Mouse (Mus musculus) megakaryocyte, embryonic 14.5 days (primary cell): Measurements from ENCODE around the gene Cyb5rl. TPM values are rescaled to one million over a fixed set of nuclear protein-coding genes. Genes with fewer than 3 reads are reported as not detected.

Experiments used
- H3K27me3 ChIP-seq: replicated peaks from 2 replicates; pipeline ENCODE3; 2012; ENCODE audit warnings: inconsistent platforms
- H3K36me3 ChIP-seq: replicated peaks from 2 replicates; pipeline ENCODE3; 2012; ENCODE audit warnings: low read length, inconsistent platforms, mixed read lengths
- H3K4me1 ChIP-seq: 2 replicates; pipeline ENCODE4 v1.6.1; 2012; ENCODE audit warnings: inconsistent platforms
- H3K4me3 ChIP-seq: replicated peaks from 2 replicates; pipeline ENCODE3; 2012; ENCODE audit warnings: moderate library complexity, mild to moderate bottlenecking, inconsistent platforms
- H3K9me3 ChIP-seq: 2 replicates; pipeline ENCODE4 v1.6.1; 2012; ENCODE audit warnings: inconsistent platforms
- FLI1 ChIP-seq: IDR thresholded peaks from 2 replicates; pipeline ENCODE4 v1.6.1; 2012; ENCODE audit warnings: low read length, inconsistent platforms, mixed read lengths
- GATA1 ChIP-seq: IDR thresholded peaks from 3 replicates; pipeline ENCODE4 v1.6.1; 2012; ENCODE audit warnings: mixed read lengths, low read length, inconsistent platforms, borderline replicate concordance
- polyA plus RNA-seq: library from polyadenylated mRNA; stranded (reverse); fragments of >175 nt; gene quantifications from 2 replicates; pipeline ENCODE4 v1.2.3, GENCODE M21; 2012; ENCODE audit warnings: low replicate concordance; ENCODE audit not compliant: insufficient read depth

The Cyb5rl gene
- polyA plus RNA-seq, 1 experiment: 2.3 TPM

GRCm38 (mm10) chr4:107035689-107036088 is 31.1 kb upstream of the Cyb5rl start:
- H3K36me3 ChIP-seq: peaks cover 95% of the 10 kb centered on the region
- H3K9me3 ChIP-seq: no peaks in the 10 kb centered on the region
- H3K4me1 ChIP-seq: peaks cover 16% of the 10 kb centered on the region
- peaks cover 2% of the 10 kb centered on the region for H3K27me3 ChIP-seq
- H3K4me3 ChIP-seq: no peak overlapping the region
- TF ChIP-seq GATA1 (no peak), FLI1 (no peak)

GRCm38 (mm10) chr4:107036985-107037384 is 29.8 kb upstream of the Cyb5rl start:
- peaks cover 2% of the 10 kb centered on the region for H3K27me3 ChIP-seq
- no peak for TF ChIP-seq GATA1
- TF ChIP-seq FLI1: no peak
- H3K4me3 ChIP-seq: no peak overlapping the region
- no peaks in the 10 kb centered on the region for H3K9me3 ChIP-seq
- H3K36me3 ChIP-seq: peaks cover 95% of the 10 kb centered on the region
- H3K4me1 ChIP-seq: peaks cover 15% of the 10 kb centered on the region

GRCm38 (mm10) chr4:107038303-107038702 is 28.5 kb upstream of the Cyb5rl start:
- Histone ChIP-seq H3K27me3 (peaks cover 2% of the 10 kb centered on the region), H3K4me3 (no peak overlapping the region), H3K36me3 (peaks cover 89% of the 10 kb centered on the region), H3K9me3 (no peaks in the 10 kb centered on the region), H3K4me1 (peaks cover 19% of the 10 kb centered on the region)
- no peak for TF ChIP-seq GATA1
- TF ChIP-seq FLI1: no peak

GRCm38 (mm10) chr4:107039270-107039669 is 27.5 kb upstream of the Cyb5rl start:
- Histone ChIP-seq H3K4me1 (peaks cover 19% of the 10 kb centered on the region), H3K9me3 (no peaks in the 10 kb centered on the region), H3K36me3 (peaks cover 89% of the 10 kb centered on the region), H3K4me3 (no peak overlapping the region), H3K27me3 (peaks cover 2% of the 10 kb centered on the region)
- TF ChIP-seq GATA1 (no peak), FLI1 (no peak)

DNA sequence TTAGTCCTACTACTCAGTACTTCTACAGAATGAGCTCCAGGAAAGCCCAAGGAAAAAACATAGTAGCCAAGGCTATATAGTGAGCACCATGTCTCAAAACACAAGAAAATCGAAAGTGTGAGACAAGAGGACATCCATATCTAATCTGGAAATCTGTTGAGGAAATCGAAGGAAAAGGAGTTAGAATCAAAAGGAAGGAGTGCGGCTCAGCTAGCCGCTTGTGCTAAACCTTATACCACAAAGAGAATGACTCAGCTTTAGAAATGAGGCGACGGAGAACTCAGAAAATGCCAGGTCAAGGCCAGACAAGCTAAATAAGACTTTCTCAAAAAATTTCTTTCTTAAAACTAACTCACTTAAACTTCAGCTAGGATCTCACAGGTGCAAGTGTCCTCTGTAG is 24.5 kb upstream of the Cyb5rl start:
- Histone ChIP-seq H3K4me1 (peaks cover 19% of the 10 kb centered on the region), H3K36me3 (peaks cover 89% of the 10 kb centered on the region), H3K4me3 (no peak overlapping the region), H3K27me3 (peaks cover 5% of the 10 kb centered on the region), H3K9me3 (no peaks in the 10 kb centered on the region)
- no peak for TF ChIP-seq FLI1
- TF ChIP-seq GATA1: no peak

DNA sequence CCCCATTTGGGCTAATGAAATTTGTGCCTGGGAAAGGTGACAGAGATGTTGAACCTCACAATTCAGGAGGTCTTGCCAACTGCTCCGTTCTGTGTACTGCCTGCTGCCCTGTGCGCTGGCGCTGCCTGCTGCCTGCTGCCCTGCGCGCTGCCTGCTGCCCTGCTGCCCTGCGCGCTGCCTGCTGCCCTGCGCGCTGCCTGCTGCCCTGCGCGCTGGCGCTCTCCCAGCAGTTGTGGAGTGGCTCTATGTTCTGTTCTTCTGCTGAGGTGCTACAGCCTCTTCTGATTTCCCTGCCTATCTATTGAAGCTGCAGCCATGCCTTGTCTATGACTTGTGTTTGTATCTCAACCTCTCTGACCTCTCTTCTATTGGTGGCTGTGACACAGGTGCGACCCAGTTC is 21.6 kb upstream of the Cyb5rl start:
- H3K36me3 ChIP-seq: peaks cover 83% of the 10 kb centered on the region

DNA sequence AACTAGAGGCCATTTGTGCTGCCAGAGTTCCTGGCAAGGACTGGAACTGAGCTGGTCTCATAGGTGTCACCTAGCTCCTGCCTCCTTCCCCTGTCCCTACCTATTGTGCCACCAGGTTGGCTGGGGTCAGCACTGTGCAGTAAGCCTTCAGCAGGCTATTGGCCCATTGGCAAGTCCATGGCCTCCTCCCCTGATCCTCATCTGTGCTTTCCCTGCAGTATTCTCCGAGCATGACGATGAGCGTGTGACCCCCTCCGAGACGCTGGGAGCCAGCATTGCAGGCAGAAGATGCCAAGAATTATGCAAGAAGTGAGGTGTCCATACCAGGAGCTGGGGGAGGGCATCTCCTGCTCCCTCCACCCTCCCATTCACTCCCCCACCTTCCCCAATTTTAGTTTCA is 19.0 kb upstream of the Cyb5rl start:
- H3K4me3 ChIP-seq: no peak overlapping the region
- no peaks in the 10 kb centered on the region for H3K4me1 ChIP-seq
- no peaks in the 10 kb centered on the region for H3K9me3 ChIP-seq
- no peak for TF ChIP-seq FLI1
- TF ChIP-seq GATA1: no peak
- H3K36me3 ChIP-seq: peaks cover 63% of the 10 kb centered on the region
- H3K27me3 ChIP-seq: peaks cover 23% of the 10 kb centered on the region

More for the DNA sequence above, 21.6 kb upstream of the Cyb5rl start:
- TF ChIP-seq FLI1 (no peak), GATA1 (no peak)
- no peak overlapping the region for H3K4me3 ChIP-seq
- peaks cover 5% of the 10 kb centered on the region for H3K27me3 ChIP-seq
- H3K9me3 ChIP-seq: no peaks in the 10 kb centered on the region
- H3K4me1 ChIP-seq: peaks cover 19% of the 10 kb centered on the region

- no peaks in the 10 kb centered on the region for H3K4me1 ChIP-seq
- no peak for TF ChIP-seq GATA1
- TF ChIP-seq FLI1: no peak
- peaks cover 58% of the 10 kb centered on the region for H3K36me3 ChIP-seq
- no peaks in the 10 kb centered on the region for H3K9me3 ChIP-seq
- peaks cover 31% of the 10 kb centered on the region for H3K27me3 ChIP-seq
- no peak overlapping the region for H3K4me3 ChIP-seq
Observed at GRCm38 (mm10) chr4:107048568-107049162, 18.1 kb upstream of the Cyb5rl start.

- Histone ChIP-seq H3K36me3 (peaks cover 50% of the 10 kb centered on the region), H3K27me3 (peaks cover 43% of the 10 kb centered on the region)
- TF ChIP-seq GATA1: no peak
- no peak for TF ChIP-seq FLI1
Observed at GRCm38 (mm10) chr4:107051889-107052288, 14.9 kb upstream of the Cyb5rl start.

DNA sequence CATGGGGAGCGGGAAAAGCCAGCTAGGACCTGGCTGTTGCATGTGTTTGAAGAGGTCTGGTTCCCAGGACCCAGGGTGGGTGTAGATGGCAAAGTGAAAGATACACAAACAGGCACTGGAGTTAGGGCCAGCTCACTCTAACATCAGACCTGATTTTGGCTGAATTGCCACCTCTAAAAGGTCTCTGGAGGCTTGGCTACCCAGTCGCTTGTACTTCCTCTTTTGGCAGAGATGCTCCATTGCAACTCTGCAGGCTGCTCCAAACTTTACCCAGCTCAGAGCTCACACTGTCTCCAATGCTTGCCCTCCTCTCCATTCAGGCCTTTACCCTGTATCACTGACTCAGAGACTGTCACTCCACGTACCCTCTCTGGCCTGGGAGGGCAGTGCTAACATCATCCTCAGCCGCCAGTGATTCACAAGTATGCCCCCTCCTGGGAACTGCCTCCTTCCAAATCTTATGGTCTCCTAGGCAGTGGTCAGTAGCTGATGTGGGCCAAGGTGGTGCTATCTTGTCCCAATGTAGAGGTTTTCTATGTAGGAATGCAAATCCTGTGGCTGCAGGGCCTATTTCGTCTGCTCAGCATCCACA is 13.7 kb upstream of the Cyb5rl start:
- Histone ChIP-seq H3K9me3 (no peaks in the 10 kb centered on the region), H3K27me3 (peaks cover 54% of the 10 kb centered on the region), H3K36me3 (peaks cover 50% of the 10 kb centered on the region), H3K4me1 (peaks cover 7% of the 10 kb centered on the region), H3K4me3 (no peak overlapping the region)
- TF ChIP-seq GATA1 (no peak), FLI1 (no peak)

More at GRCm38 (mm10) chr4:107051889-107052288, 14.9 kb upstream of the Cyb5rl start:
- H3K4me1 ChIP-seq: peaks cover 7% of the 10 kb centered on the region
- no peak overlapping the region for H3K4me3 ChIP-seq
- H3K9me3 ChIP-seq: no peaks in the 10 kb centered on the region
